Mouse (Mus musculus) induced T-regulatory cell, adult 2 months (primary cell): Measurements from ENCODE around the gene Igfbp6.

Experiments used
- DNase-seq: peaks from one replicate; pipeline ENCODE4 v3.0.0-alpha.2; 2012; ENCODE audit warnings: low read depth

Igfbp6 gene

GRCm38 (mm10) chr15:102144274-102144711 lies at the start of gene Igfbp6:
TSS of gene Igfbp6 (plus strand) at chr15:102144362.
- DNase-seq, result no peak

GRCm38 (mm10) chr15:102094988-102095387 lies 49.2 kb upstream of the Igfbp6 start:
- DNase-seq, result no peak

GRCm38 (mm10) chr15:102097147-102097915 lies 46.8 kb upstream of the Igfbp6 start:
- no peak for DNase-seq

- no peak for DNase-seq
Observed at GRCm38 (mm10) chr15:102097991-102098555, 46.1 kb upstream of the Igfbp6 start.

GRCm38 (mm10) chr15:102099260-102099659 lies 44.9 kb upstream of the Igfbp6 start:
- DNase-seq, result no peak

- DNase-seq, result no peak
Observed at GRCm38 (mm10) chr15:102099771-102100160, 44.4 kb upstream of the Igfbp6 start.

GRCm38 (mm10) chr15:102100161-102100981 lies 43.8 kb upstream of the Igfbp6 start, which contains the start of gene Tns2:
TSS of gene Tns2 (plus strand) at chr15:102100413.
- DNase-seq, result peak; percentile 73

- DNase-seq, result peak; percentile 39
Observed at GRCm38 (mm10) chr15:102100996-102101671, 43.0 kb upstream of the Igfbp6 start.

- DNase-seq, result no peak
Observed at GRCm38 (mm10) chr15:102101672-102102541, 42.3 kb upstream of the Igfbp6 start.

- no peak for DNase-seq
Observed at GRCm38 (mm10) chr15:102102548-102103121, 41.5 kb upstream of the Igfbp6 start.

- DNase-seq, result no peak
Observed at GRCm38 (mm10) chr15:102103371-102103946, 40.7 kb upstream of the Igfbp6 start.

- no peak for DNase-seq
Observed at GRCm38 (mm10) chr15:102103947-102104555, 40.1 kb upstream of the Igfbp6 start.

GRCm38 (mm10) chr15:102105360-102105759 lies 38.8 kb upstream of the Igfbp6 start:
- DNase-seq, result peak; percentile 33

- DNase-seq, result peak; percentile 77
Observed at GRCm38 (mm10) chr15:102105764-102106730, 38.1 kb upstream of the Igfbp6 start.

GRCm38 (mm10) chr15:102106754-102107456 lies 37.3 kb upstream of the Igfbp6 start:
- peak; percentile 76 for DNase-seq

- peak; percentile 90 for DNase-seq
Observed at GRCm38 (mm10) chr15:102107689-102108573, 36.2 kb upstream of the Igfbp6 start.
